Mouse (Mus musculus) midbrain, embryonic 16.5 days (tissue): ENCODE results near the gene Polq. TPM values are rescaled to one million over a fixed set of nuclear protein-coding genes. Genes with fewer than 3 reads are reported as not detected.
"Not testable (repeated sequence)": the region's sequence is repeated elsewhere in the genome, so short reads cannot be mapped to it uniquely, and the experiment has no call there.

Experiments used
- ATAC-seq: fragments of 200-750 bp; cut with Nextera tagmentation; 2 replicates; pipeline ENCODE4 v1.8.0; 2017; ENCODE audit warnings: moderate TSS enrichment
- H3K27ac ChIP-seq: fragments of 300-500 bp; sonication (generic); 2 replicates; pipeline ENCODE4 v1.5.1; 2014; ENCODE audit warnings: mild to moderate bottlenecking, low read length, mixed read lengths
- H3K27me3 ChIP-seq: fragments of 300-500 bp; sonication (generic); 2 replicates; pipeline ENCODE4 v1.6.1; 2014; ENCODE audit warnings: low read depth, low read length, mixed read lengths; ENCODE audit not compliant: control insufficient read depth, insufficient read depth
- H3K36me3 ChIP-seq: fragments of 300-500 bp; sonication (generic); 2 replicates; pipeline ENCODE4 v1.6.1; 2014; ENCODE audit warnings: mild to moderate bottlenecking, low read length, moderate library complexity, mixed read lengths; ENCODE audit not compliant: control insufficient read depth, insufficient read depth
- H3K4me1 ChIP-seq: fragments of 300-500 bp; sonication (generic); 2 replicates; pipeline ENCODE4 v1.6.1; 2014; ENCODE audit warnings: mild to moderate bottlenecking, low read length, mixed read lengths; ENCODE audit not compliant: control insufficient read depth, insufficient read depth
- H3K4me2 ChIP-seq: fragments of 300-500 bp; sonication (generic); 2 replicates; pipeline ENCODE4 v1.6.1; 2014; ENCODE audit warnings: mild to moderate bottlenecking, low read length, mixed read lengths
- H3K4me3 ChIP-seq: fragments of 300-500 bp; sonication (generic); 2 replicates; pipeline ENCODE4 v1.5.1; 2014; ENCODE audit warnings: low read depth, mild to moderate bottlenecking, low read length, moderate library complexity, mixed read lengths
- H3K9ac ChIP-seq: fragments of 300-500 bp; sonication (generic); 2 replicates; pipeline ENCODE4 v1.6.1; 2014; ENCODE audit warnings: low read depth, low read length, mixed read lengths
- H3K9me3 ChIP-seq: fragments of 300-500 bp; sonication (generic); replicated peaks from 2 replicates; pipeline ENCODE4 v1.6.1; 2014; ENCODE audit warnings: mild to moderate bottlenecking, low read length, mixed read lengths; ENCODE audit not compliant: control insufficient read depth, poor library complexity, severe bottlenecking
- WGBS: fragments of 180-500 bp; shearing (Covaris S2); extraction: QIAGEN DNeasy Blood & Tissue Kit; methylation state at CpG from one replicate; pipeline ENCODE4 v1.1.7; 2014; 5-methylcytosine and 5-hydroxymethylcytosine counted together
- polyA plus RNA-seq: library from polyadenylated mRNA; unstranded; fragments of >200 nt; fragmentation: Nextera tagmentation; extraction: Ambion mirVana; gene quantifications from 2 replicates; pipeline ENCODE4 v1.2.1, GENCODE M21; 2015

The Polq gene
- polyA plus RNA-seq, 1 experiment from 2014 or later: 2.3 TPM

DNA sequence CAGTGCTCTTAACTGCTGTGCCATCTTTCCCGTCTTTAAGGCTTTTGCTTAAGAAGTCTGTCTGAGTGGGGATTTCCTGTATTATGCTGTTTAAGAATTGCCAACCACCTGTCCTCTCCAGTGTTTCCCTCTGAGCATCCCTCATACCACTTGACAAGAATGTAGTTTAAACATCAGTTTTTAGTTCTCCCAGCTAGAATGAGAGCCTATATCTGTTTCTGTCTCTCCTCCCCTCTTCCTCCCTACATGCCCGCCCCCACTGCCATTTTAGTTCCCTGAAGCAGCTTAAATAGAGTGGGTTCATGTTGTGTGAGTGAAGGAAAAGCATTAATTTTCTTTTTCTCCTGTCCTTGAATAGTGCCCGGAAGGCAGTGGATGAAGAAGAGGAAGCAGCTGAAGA, 48.0 kb downstream of the Polq start:
- no peak for ATAC-seq
- WGBS: 94% methylated on average over 3 of the region's 3 CpGs
- Histone ChIP-seq H3K36me3 (peaks cover 9% of the 10 kb centered on the region), H3K4me1 (no peaks in the 10 kb centered on the region), H3K4me2 (no peak overlapping the region), H3K9ac (no peak overlapping the region), H3K4me3 (no peak overlapping the region), H3K27me3 (no peaks in the 10 kb centered on the region), H3K27ac (no peak overlapping the region), H3K9me3 (no peaks in the 10 kb centered on the region)

DNA sequence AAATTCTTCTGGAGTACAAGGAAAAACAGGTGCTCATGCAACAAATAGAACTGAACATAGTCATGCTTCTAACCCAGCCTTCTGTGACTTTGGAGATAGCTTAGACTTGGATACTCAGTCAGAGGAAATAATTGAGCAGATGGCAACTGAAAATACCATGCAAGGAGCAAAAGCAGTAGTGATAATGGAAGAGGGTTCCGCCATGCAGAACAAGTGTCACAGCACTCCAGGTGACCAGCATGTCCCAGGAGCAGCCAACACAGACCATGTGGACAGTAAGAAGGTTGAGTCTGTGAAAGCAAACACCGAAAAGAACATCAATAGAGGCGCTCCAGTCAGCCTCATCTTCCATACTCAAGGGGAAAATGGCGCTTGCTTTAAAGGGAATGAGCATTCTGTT, 49.7 kb downstream of the Polq start:
- no peak for ATAC-seq
- WGBS: 97% methylated on average over 4 of the region's 4 CpGs
- H3K4me1 ChIP-seq: no peaks in the 10 kb centered on the region
- no peak overlapping the region for H3K4me2 ChIP-seq
- H3K27ac ChIP-seq: no peak overlapping the region
- peaks cover 9% of the 10 kb centered on the region for H3K36me3 ChIP-seq
- no peak overlapping the region for H3K4me3 ChIP-seq
- no peaks in the 10 kb centered on the region for H3K27me3 ChIP-seq
- H3K9me3 ChIP-seq: no peaks in the 10 kb centered on the region
- H3K9ac ChIP-seq: no peak overlapping the region

DNA sequence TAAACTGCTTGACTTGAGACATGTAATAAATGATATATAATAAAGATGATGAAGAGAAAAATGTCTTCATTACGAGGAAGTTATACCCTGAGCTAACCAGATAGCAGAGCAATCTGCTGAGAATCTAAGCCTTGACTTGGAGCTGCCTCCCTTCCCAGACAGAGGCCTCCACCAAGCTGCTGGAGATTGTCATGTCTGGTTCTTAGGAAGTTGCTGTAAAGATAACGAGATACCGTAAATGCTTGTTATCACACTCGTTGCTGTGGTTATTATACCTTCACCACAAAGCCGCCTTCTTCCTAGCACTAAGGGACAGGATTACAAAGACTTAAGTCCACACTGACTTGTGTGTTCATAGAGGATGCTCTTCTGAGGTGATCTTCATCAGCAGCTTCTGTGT, 60.8 kb downstream of the Polq start:
- H3K9me3 ChIP-seq: no peaks in the 10 kb centered on the region
- WGBS: 93% methylated on average over 5 of the region's 5 CpGs
- H3K27ac ChIP-seq: no peak overlapping the region
- no peak for ATAC-seq
- no peaks in the 10 kb centered on the region for H3K4me1 ChIP-seq
- H3K4me3 ChIP-seq: no peak overlapping the region
- no peaks in the 10 kb centered on the region for H3K36me3 ChIP-seq
- H3K27me3 ChIP-seq: no peaks in the 10 kb centered on the region
- H3K9ac ChIP-seq: no peak overlapping the region
- no peak overlapping the region for H3K4me2 ChIP-seq

DNA sequence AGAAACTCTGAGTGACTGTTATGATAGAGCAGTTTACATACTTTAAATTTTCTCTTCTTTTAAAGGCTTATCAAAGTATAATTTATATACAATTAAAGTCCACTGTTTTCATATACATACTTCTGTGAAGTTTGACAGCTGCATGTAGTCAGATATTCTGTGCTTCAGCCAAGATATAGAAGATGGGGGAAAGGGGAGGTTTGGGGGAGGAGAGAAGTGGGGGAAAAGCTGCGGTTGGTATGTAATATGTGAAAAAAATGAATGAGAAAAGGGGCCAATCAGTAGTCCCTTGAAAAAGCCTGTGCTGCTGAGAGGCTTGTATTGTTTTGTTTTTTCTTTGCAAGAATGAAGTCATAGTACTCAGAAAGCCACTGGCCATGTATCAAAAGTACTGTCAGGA, 78.1 kb downstream of the Polq start:
- Histone ChIP-seq H3K4me3 (no peak overlapping the region), H3K9ac (no peak overlapping the region), H3K4me2 (no peak overlapping the region), H3K27ac (no peak overlapping the region), H3K27me3 (no peaks in the 10 kb centered on the region), H3K36me3 (no peaks in the 10 kb centered on the region), H3K4me1 (no peaks in the 10 kb centered on the region), H3K9me3 (no peaks in the 10 kb centered on the region)
- WGBS: 93% methylated on average over 1 of the region's 1 CpGs
- no peak for ATAC-seq

DNA sequence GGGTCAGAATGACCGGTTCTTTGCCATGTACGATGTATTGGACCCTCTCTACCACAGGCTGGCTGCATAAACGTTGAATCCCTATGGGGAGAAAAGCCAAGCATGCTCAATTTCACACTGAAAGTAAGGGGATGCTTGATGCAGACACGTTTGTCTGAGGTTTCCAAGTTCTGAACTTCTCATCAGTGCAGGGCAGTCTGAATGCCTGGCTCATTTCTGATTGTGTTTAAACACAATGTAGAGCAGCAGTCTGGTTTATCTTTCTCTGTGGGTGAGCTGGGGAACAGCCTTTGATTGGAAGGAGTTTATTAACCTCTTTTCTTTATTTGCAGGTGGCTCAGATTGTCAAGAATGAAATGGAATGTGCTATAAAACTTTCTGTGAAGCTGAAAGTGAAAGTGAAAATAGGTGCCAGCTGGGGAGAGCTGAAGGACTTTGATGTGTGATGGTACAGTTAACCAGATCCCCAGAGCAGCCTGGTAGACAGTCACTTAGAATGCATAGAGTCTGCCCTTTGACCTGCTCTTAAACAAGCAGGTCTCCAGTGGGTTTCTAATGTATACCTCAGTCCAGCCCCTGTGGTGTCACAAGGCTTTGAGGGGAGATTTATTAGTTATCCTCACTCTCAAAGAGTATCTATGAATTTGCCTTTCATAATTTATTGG, 82.7 kb downstream of the Polq start:
- Histone ChIP-seq H3K36me3 (no peaks in the 10 kb centered on the region), H3K9me3 (no peaks in the 10 kb centered on the region), H3K4me3 (no peak overlapping the region), H3K4me1 (no peaks in the 10 kb centered on the region), H3K27me3 (no peaks in the 10 kb centered on the region), H3K9ac (no peak overlapping the region), H3K27ac (no peak overlapping the region), H3K4me2 (no peak overlapping the region)
- 61% methylated on average over 4 of the region's 4 CpGs for WGBS
- peak; percentile 60; the same call in 1 of the 2 replicates for ATAC-seq

DNA sequence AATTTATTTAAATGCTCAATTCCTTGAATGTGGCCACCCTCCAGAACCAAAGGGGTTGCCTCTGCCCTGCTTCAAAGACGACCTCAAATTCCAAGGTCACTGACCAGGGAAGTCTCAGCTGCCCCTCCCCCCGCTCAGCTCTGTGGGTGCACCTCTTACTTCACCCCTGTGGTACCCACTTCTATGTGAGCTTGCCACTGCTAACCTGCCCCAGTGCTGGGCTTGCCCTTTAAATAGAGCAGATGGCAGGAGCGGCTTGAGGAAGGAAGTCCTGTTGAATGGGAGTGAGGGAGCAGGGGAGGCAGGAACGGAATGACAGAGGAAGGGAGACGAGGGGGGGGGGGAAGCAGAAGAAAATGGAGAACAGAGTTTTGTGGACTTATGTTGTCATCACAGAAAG, 97.2 kb downstream of the Polq start:
- WGBS: 24% methylated on average over 5 of the region's 5 CpGs
- ATAC-seq: 0 out of 2 replicates have a peak, but pooled peaks have one; percentile 58
- Histone ChIP-seq H3K9me3 (no peaks in the 10 kb centered on the region), H3K27ac (no peak overlapping the region), H3K9ac (0 out of 2 replicates have a peak overlapping the region, but pooled peaks have one; percentile 10), H3K4me1 (no peaks in the 10 kb centered on the region), H3K36me3 (no peaks in the 10 kb centered on the region), H3K27me3 (no peaks in the 10 kb centered on the region), H3K4me2 (no peak overlapping the region), H3K4me3 (no peak overlapping the region)

DNA sequence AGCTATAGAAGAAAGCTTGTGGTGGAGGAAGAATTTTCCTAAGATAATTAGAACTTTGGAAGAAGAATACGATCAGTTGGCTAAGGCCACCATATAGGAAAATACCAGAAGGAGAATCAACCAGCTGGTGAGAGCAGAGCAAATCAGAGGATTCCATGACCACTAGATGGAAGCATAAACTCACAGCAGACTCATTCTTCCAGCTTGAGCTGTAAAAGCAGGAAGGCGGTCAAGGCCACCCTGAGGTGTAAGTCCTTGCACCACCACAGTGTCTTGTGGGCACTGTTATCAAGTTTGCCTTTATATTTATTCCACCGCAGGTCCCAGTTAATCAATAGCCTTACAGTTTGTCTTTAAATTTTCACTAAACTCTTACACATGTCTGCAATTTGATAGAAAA, 97.7 kb downstream of the Polq start:
- H3K4me2 ChIP-seq: no peak overlapping the region
- ATAC-seq: peak; percentile 97
- no peaks in the 10 kb centered on the region for H3K27me3 ChIP-seq
- WGBS: 38% methylated on average over 3 of the region's 3 CpGs
- no peaks in the 10 kb centered on the region for H3K36me3 ChIP-seq
- no peaks in the 10 kb centered on the region for H3K4me1 ChIP-seq
- H3K4me3 ChIP-seq: no peak overlapping the region
- no peaks in the 10 kb centered on the region for H3K9me3 ChIP-seq
- H3K27ac ChIP-seq: no peak overlapping the region
- no peak overlapping the region for H3K9ac ChIP-seq

DNA sequence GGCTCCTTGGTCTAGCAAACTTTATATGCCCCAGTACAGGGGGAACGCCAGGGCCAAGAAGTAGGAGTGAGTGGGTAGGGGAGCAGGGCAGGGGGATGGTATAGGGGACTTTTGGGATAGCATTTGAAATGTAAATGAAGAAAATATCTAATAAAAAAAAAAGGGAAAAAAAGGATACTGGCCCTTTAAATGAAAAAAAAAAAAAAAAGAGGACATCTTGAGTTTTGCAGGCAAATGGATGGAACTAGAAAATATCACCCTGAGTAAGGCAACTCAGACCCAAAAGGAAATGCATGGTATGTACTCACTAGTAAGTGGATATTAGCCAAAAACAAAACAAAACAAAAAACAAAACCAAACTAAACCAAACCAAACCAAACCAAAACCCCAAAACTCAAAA, 113.6 kb downstream of the Polq start:
- WGBS: 96% methylated on average over 1 of the region's 1 CpGs
- not testable (repeated sequence) for H3K9ac ChIP-seq, H3K4me2 ChIP-seq, H3K4me3 ChIP-seq, H3K27ac ChIP-seq, ATAC-seq, H3K36me3 ChIP-seq, H3K27me3 ChIP-seq, H3K4me1 ChIP-seq, H3K9me3 ChIP-seq
